Mouse (Mus musculus): ENCODE data around the gene Zfp335. TPM values are rescaled to one million over a fixed set of nuclear protein-coding genes. Genes with fewer than 3 reads are reported as not detected.
A peak's percentile ranks its signal among the peaks of the same experiment; 100 is the strongest.

The Zfp335 gene
- polyA plus RNA-seq (2012; rRNA removed) = 43.2 and 47.0 TPM in 2 replicates

DNA sequence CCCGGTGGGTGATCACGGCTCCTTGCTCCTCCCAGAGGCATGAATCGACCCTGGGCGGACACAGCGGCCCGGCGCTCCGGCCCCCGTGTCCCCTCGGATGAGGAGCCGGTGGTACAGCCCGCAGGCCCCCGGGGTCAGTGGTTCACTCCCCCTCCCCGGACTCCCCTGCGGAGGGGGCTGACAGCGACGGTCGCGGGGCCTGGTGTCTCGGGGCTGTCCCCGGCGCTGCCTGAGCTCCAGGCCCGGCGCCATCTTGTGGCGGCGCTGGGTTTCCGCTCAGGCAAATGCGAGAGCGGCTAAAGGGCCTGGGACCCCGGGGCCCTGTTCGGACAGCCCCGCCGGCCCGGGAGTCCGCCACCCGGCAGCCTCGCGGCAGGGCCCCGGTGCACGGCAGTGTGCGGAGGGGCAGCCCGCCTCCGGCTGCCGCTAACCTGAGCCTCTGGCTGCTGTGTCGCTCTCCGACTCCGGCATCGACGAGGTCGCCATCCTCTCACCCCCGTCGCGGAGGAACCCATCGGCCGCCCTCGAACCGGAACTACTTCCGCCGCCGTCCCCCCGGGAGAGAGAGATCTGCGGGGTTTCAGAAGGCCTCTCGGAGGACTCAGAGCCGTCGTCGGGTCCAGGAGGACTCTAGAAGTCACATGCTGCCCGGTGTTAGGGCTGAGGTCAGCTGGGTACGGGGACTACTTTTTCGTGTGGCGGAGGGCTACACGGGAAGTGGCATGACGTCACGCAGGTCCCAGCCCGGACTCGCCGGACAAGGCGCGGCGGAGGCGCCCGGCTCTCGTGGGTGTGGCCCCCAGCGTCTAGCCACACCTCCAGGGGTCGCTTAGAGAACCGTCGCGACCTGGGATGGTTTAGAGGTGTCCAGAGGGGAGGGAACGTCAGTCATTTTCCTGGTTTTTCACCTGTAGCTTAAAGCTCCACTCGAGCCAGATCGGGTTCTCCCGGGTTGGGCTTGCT, at the start of gene Zfp335:
Zfp335 (minus strand) TSS at position 672 of the 963 bp plus-strand sequence.
- TF ChIP-seq POLR2A (IDR thresholded peaks at IDR 0.05; ENCODE audit: borderline replicate concordance, extremely low read depth, insufficient read depth, insufficient read length, poor library complexity, severe bottlenecking) (peak; percentile 78), CTCF (IDR thresholded peaks at IDR 0.05; ENCODE audit: borderline replicate concordance, extremely low read depth, insufficient read depth, insufficient read length) (peak; percentile 49; the same call in 1 of the 2 replicates)
- peak; percentile 98 for DNase-seq (ENCODE audit: low read depth)

DNA sequence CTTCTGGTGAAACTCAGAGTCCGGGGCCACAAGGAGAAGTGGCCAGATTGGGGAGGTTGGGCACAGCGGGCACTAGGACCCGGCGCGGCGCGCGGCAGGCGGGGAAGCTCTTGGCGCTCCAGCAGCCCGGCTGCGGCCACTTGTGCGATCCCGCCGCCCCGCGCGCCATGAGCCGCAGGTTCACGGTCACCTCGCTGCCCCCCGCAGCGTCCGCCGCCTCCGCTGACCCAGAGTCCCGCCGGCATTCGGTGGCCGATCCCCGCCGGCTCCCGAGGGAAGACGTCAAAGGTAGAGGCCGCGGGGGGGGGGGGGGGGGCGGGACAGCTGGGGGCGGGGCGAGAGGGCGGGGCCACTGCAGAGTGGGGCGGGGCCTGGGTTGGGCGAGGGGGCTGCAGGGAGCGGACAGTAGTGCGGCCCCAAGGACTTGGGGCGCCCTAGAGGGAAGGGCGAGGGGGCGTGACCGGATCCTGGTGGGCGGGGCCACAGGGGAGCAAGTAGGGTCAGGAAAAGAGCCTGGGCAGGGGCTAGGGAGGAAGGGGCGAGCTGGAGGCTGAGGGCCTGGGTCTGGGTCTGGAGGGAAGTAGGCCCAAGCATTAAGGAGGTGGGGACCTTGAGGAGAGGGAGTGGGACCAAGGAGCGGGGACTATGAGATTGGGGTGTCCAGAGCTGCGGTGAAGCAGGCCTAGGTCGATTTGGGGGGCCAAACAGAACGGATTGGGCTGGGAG, 49.3 kb upstream of the Zfp335 start, which contains the start of gene Slc12a5:
Slc12a5 (plus strand) TSS at position 87 of the 726 bp plus-strand sequence.
- no peak; the same call in 1 of the 2 replicates for TF ChIP-seq POLR2A (IDR thresholded peaks at IDR 0.05; ENCODE audit: borderline replicate concordance, extremely low read depth, insufficient read depth, insufficient read length, poor library complexity, severe bottlenecking)
- TF ChIP-seq CTCF (IDR thresholded peaks at IDR 0.05; ENCODE audit: borderline replicate concordance, extremely low read depth, insufficient read depth, insufficient read length) = no peak

DNA sequence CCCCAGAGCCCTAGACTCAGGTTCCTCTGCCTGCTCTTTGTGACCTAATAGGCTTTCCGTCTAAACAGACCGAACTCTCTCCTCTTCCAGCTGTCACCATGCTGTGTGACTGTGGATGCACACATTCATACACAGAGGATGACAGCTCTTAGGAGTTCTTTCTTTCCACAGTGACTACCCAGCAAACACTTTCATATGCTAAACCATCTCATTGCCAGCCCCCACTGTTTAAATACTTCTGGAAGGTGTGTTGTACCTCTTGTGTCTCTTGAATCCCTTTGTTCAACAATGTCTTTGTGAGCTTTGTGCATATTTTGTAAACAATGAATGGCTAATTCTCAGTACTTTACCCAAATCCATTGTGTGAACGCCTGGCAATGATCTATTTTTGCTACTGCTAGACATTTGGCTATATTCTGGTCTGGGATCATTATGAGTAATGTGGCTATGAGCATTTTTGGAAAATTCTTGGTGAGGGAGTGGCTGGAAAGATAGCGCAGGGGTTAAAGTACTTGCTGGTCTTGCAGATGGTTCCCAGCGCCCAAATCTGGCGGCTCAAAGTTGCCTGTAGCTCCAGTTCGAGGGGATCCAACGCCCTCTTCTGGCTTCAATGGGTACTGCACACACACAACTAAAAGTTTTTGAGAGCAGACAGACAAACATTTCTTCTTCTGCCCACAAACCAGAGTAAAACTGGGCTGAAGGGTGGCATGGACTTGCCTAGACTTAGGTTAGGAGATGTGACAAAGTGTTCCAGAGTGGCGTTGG, 46.2 kb upstream of the Zfp335 start:
- peak; percentile 32; the same call in 1 of the 2 replicates for TF ChIP-seq CTCF (IDR thresholded peaks at IDR 0.05; ENCODE audit: borderline replicate concordance, extremely low read depth, insufficient read depth, insufficient read length)
- TF ChIP-seq POLR2A (IDR thresholded peaks at IDR 0.05; ENCODE audit: borderline replicate concordance, extremely low read depth, insufficient read depth, insufficient read length, poor library complexity, severe bottlenecking) = no peak
- no peak for DNase-seq (ENCODE audit: low read depth)

More for the DNA sequence above, 49.3 kb upstream of the Zfp335 start, which contains the start of gene Slc12a5:
- peak; percentile 84 for DNase-seq (ENCODE audit: low read depth)

DNA sequence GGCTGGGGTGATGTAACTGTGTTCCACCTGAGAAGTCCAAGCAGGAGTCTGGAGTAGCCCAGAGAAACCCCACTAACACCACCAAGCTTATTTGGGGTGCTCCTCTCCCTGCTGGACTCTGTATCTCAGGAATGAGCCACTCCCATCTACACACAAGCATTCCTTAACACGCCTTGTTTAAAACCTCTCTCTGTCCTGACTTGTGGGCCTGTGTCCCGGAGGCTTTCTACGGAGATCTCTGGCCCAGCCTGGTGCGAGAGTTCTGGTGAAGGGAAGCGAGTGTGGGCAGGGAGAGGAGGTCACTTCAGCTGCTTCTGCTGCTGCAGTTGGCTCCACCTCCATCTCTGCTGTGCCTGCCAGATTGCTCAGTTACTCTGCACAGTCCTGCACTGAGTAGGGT, 44.6 kb upstream of the Zfp335 start:
- TF ChIP-seq CTCF (IDR thresholded peaks at IDR 0.05; ENCODE audit: borderline replicate concordance, extremely low read depth, insufficient read depth, insufficient read length) (no peak), POLR2A (IDR thresholded peaks at IDR 0.05; ENCODE audit: borderline replicate concordance, extremely low read depth, insufficient read depth, insufficient read length, poor library complexity, severe bottlenecking) (no peak)
- DNase-seq (ENCODE audit: low read depth) = no peak

DNA sequence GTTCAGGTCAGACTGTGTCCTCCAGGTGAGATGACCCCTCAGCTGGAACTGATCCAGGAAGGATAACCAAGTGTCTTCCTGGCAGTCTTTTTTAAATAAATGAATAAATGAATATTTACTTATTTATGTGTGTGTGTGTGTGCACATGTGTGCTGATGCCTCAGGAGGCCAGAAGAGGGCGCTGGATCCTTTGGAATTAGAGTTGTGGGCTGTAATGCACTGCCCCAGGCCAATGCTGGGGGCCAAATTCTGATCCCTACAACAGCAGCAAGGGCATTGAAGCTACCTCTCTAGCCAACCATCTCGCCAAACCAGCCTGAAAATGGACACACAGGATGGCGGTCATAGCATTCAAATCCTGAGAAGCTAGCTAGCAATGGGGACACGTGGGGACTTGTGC, 44.2 kb upstream of the Zfp335 start:
- DNase-seq (ENCODE audit: low read depth) = no peak
- TF ChIP-seq CTCF (IDR thresholded peaks at IDR 0.05; ENCODE audit: borderline replicate concordance, extremely low read depth, insufficient read depth, insufficient read length) (no peak), POLR2A (IDR thresholded peaks at IDR 0.05; ENCODE audit: borderline replicate concordance, extremely low read depth, insufficient read depth, insufficient read length, poor library complexity, severe bottlenecking) (no peak)

DNA sequence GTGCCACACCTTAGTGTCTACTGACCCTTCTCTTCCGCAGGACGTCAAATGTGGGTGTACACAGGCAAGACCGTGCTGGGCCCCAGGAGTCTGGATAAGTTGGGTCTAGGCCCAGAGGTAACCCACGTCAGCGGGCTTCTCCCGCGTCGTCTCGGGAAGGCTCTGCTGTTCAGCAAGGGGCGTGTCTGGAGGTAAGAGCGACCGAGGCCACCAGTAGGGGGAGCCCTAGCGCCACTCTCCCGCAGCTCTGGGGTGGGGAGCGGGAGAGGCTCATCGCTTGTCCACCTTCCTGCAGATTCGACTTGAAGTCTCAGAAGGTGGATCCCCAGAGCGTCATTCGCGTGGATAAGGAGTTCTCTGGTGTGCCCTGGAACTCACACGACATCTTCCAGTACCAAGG, 41.7 kb upstream of the Zfp335 start:
- TF ChIP-seq POLR2A (IDR thresholded peaks at IDR 0.05; ENCODE audit: borderline replicate concordance, extremely low read depth, insufficient read depth, insufficient read length, poor library complexity, severe bottlenecking) (no peak), CTCF (IDR thresholded peaks at IDR 0.05; ENCODE audit: borderline replicate concordance, extremely low read depth, insufficient read depth, insufficient read length) (peak; percentile 98)
- peak; percentile 91 for DNase-seq (ENCODE audit: low read depth)

DNA sequence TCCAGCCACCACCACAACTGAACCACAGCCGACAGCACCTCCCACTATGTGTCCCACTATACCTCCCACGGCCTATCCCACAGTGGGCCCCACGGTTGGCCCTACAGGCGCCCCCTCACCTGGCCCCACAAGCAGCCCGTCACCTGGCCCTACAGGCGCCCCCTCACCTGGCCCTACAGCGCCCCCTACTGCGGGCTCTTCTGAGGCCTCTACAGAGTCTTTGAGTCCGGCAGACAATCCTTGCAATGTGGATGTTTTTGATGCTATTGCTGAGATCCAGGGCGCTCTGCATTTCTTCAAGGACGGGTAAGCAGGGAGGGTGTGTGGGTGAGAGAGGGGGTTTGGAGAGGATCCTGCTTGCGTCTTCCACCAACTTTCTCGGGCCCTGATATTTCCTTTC, 40.9 kb upstream of the Zfp335 start:
- DNase-seq (ENCODE audit: low read depth) = no peak
- no peak for TF ChIP-seq CTCF (IDR thresholded peaks at IDR 0.05; ENCODE audit: borderline replicate concordance, extremely low read depth, insufficient read depth, insufficient read length)
- no peak for TF ChIP-seq POLR2A (IDR thresholded peaks at IDR 0.05; ENCODE audit: borderline replicate concordance, extremely low read depth, insufficient read depth, insufficient read length, poor library complexity, severe bottlenecking)

DNA sequence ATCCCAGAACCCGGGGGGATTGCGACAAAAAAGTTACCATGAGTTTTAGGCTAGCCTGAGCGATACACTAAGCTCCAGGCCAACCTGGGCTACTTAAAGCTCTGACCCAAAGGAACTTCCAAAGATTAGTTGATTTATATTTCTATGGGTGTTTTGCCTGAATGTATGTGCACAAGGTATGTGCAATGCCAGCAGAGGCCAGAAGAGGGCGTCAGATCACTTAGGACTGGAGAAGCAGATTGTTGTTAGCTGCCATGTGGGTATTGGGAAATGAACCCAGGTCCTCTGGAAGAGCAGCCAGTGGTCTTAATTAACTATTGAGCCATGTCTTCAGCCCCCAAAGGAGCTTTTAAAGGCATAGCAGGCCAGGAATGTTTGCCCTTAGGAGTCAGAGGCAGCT, 40.2 kb upstream of the Zfp335 start:
- DNase-seq (ENCODE audit: low read depth) = no peak

DNA sequence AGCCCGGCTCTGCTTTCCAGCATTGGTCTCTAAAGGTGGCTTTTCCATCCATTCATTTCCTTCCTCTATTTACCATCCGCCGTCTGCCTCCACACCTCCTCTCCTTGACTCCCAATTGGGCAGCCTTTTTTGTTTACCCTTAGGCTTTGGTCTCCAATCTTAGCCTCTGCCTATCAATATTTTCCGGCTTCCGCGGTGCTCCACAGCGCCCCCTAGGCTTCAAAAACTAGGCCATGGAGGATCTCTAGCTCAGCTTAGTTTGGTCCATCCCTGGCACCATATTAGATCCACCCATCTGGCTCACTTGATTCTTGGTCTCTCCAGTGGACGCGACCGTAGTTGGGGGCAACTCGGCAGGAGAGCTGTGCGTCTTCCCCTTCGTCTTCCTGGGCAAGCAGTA, 38.9 kb upstream of the Zfp335 start:
- TF ChIP-seq POLR2A (IDR thresholded peaks at IDR 0.05; ENCODE audit: borderline replicate concordance, extremely low read depth, insufficient read depth, insufficient read length, poor library complexity, severe bottlenecking) = no peak
- peak; percentile 58; the same call in 1 of the 2 replicates for TF ChIP-seq CTCF (IDR thresholded peaks at IDR 0.05; ENCODE audit: borderline replicate concordance, extremely low read depth, insufficient read depth, insufficient read length)
- DNase-seq (ENCODE audit: low read depth) = no peak

More for the DNA sequence above, 40.2 kb upstream of the Zfp335 start:
- no peak for TF ChIP-seq POLR2A (IDR thresholded peaks at IDR 0.05; ENCODE audit: borderline replicate concordance, extremely low read depth, insufficient read depth, insufficient read length, poor library complexity, severe bottlenecking)
- peak; percentile 39; the same call in 1 of the 2 replicates for TF ChIP-seq CTCF (IDR thresholded peaks at IDR 0.05; ENCODE audit: borderline replicate concordance, extremely low read depth, insufficient read depth, insufficient read length)

DNA sequence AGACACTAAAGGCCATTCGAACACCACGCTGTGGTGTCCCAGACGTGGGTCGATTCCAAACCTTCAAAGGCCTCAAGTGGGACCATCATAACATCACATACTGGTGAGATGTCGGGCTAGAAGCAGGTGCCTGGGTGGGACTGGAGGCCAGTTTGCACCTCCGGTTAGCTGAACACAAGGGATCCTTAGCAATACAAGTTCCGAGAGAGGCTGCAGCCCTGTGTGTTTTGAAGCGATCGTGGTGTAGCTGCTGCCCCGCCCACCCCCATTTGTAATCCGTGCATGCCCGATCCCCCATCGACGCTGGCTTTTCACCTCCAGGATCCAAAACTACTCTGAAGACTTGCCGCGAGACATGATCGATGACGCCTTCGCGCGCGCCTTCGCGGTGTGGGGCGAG, 37.4 kb upstream of the Zfp335 start:
- no peak for DNase-seq (ENCODE audit: low read depth)
- TF ChIP-seq POLR2A (IDR thresholded peaks at IDR 0.05; ENCODE audit: borderline replicate concordance, extremely low read depth, insufficient read depth, insufficient read length, poor library complexity, severe bottlenecking) = no peak
- TF ChIP-seq CTCF (IDR thresholded peaks at IDR 0.05; ENCODE audit: borderline replicate concordance, extremely low read depth, insufficient read depth, insufficient read length) = no peak

Data from brain, embryonic 14.5 days (tissue).